Mouse (Mus musculus): ENCODE results near the gene Gnl1. TPM values are rescaled to one million over a fixed set of nuclear protein-coding genes. Genes with fewer than 3 reads are reported as not detected.
A peak's percentile ranks its signal among the peaks of the same experiment; 100 is the strongest.

The Gnl1 gene
- polyA plus RNA-seq (2015; fragmentation: Nextera tagmentation; extraction: Ambion mirVana) = 86.7 and 86.9 TPM in 2 replicates

DNA sequence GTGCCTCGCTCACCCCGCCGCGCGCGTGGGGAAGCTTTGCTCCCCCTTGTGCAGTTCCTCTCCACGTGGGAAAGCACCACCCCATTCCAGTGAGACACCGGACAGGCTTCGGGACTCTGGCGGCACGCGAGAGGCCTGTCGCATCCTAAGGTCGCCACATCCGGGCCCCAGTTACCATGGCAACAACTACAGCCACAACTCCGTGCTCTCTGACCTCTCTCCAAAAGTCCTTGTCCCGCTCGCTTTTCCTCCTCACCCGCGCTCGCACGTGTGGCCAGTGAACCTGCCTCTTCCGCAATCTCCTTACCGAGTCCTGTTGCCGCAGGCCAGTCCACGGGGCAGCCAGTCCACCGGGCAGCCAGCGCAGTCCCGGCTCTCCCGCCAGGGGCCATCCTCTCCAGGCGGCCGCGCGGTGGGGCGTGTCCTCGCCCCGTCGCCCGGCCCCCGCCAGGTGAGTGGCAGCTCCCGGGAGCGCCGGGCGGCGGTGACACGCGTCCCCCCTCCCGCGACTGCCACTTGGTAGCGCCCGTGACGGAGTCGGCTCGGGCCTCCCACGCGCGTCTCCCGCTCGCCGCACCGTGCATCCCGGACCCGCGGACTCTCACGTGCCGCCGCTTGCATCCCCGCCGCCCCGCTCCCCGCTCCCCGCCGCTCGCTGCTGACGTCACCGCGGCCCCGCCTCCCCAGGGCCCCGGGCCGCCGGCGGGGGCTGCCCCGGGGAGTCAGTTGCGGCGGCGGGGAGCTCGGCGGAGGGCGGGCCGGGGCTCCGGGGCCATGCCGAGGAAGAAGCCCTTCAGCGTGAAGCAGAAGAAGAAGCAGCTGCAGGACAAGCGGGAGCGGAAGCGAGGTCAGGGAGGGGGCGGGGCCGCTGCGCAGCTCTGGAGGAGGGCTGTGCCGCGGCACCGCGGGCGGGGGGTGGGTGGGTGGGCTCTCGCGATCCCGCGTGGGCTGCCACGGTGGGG lies at the start of gene Gnl1, which contains the start of gene Prr3:
Gene Gnl1, plus strand, starts transcription at position 451 of the 962 bp plus-strand sequence.
Gene Prr3, minus strand, starts transcription at position 836 of the 962 bp plus-strand sequence.

DNA sequence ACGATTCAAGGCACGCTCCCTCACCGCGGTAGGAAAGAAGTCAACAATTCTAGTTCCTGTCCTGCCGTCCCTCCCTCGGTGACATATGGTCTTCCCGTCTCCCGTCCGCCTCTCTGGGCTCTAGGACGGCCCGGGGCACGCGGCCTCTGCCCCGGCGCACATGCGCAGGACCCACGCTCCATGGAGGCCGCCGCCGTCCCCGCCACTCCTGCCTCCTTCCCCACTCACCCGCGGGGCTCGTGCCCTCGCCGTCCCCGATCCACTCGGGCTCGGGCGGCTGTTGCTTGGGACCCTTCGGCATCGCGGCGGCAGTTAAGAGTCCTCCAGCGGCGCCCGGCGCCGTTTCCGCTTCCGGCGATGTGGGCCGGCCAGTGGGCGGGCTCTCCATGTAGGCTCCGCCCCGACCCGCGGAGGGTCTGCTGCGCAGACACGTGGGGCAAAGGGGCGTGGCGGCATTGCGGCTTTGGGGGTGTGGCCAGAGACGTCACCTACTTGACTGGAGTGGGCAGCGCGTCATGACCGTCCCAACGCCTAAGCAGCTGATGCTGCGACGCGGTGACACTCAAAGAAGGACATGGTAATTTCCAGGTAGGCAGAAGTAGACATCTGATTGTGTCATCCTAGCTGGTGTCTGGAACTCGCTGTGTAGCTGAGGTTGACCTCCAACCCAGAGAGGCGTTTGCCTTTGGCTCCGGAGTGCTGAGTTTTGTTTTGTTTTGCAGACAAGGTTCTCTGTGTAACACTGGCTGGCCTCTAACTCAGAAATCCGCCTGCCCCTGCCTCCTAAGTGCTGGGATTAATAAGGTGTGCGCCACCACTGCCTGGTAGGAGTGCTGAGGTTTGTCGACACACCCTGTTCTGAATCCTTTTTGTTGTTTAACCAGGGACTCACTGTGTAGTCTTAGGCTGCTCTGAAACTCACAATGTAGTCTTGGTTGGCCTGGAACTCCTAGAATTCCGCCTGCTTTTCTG lies 9.9 kb upstream of the Gnl1 start, which contains the start of gene Abcf1:
Gene Abcf1, minus strand, starts transcription at position 344 of the 972 bp plus-strand sequence.

DNA sequence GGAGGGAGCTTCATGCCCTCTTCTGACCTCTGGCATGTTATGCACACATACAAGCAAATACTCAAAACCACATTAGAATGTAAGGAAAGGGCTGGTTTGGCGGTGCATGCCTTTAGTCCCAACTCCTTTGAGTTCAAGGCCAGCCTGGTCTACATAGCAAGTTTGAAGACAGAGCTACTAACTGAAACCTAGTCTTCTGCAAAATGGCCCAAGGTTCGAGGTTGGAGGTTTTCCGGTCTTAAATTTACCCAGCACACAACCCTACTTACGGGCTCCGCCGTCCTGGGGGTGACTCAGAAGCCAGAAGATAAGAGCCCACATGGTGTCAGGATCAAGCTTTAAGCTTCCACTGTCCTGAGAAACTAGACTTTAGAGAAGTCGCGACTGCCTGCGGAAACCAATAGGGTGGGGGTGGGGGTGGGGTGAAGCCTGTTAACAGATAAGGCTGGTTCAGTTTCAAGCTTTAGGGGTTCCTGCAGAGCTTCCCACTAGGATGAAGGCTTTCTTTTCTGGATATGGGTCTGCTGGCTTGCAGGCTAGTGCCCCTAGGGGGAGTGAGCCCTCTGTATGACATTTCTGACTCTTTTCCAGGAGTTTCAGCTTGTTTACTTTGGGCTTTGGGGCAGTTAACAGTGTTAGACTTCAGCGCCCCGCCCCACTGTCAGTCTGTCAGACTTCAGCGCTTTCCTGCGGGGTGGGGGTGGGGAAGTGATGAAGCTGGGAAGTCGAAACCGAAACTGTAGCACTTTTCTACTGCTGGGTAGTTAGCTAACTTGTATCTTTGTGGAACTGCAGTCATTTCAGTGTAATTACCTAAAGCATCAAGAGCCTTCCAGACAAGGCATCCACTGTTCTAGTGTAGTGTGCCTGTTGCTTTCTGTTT lies 40.8 kb downstream of the Gnl1 start, which contains the start of gene H2-T24:
Gene H2-T24, minus strand, starts transcription at position 370 of the 883 bp plus-strand sequence.

GRCm38 (mm10) chr17:36032351-36032875 lies 52.8 kb downstream of the Gnl1 start, which contains the start of gene H2-T23:
Gene H2-T23 (minus strand): TSS chr17:36032855.

MicroRNAs within 50 kb of the gene (microRNA counts, 519-probe panel; counts per million panel counts)
- 40.5 counts per million for microRNA mmu-miR-877

Small RNA genes lying within 50 kb of the gene (microRNA-seq; reads per million reads assigned to microRNA genes)
- gene Mir877 = 103 reads per million, percentile 44 among the genes with 10 or more reads in this experiment

Other genes starting within 250 kb of the Gnl1 start
- gene Ier3, start 158.2 kb upstream of the Gnl1 start, polyA plus RNA-seq (2015; fragmentation: Nextera tagmentation; extraction: Ambion mirVana) = 24.1 and 25.1 TPM in 2 replicates
- 167 and 180 TPM in 2 replicates for gene Flot1, start 156.6 kb upstream of the Gnl1 start, polyA plus RNA-seq (2015; fragmentation: Nextera tagmentation; extraction: Ambion mirVana)
- 1,086 and 1,211 TPM in 2 replicates for gene Tubb5, start 141.5 kb upstream of the Gnl1 start, polyA plus RNA-seq (2015; fragmentation: Nextera tagmentation; extraction: Ambion mirVana)
- 3.8 and 4.1 TPM in 2 replicates for gene Mdc1, start 138.3 kb upstream of the Gnl1 start, polyA plus RNA-seq (2015; fragmentation: Nextera tagmentation; extraction: Ambion mirVana)
- 18.0 and 21.8 TPM in 2 replicates for gene Nrm, start 118.5 kb upstream of the Gnl1 start, polyA plus RNA-seq (2015; fragmentation: Nextera tagmentation; extraction: Ambion mirVana)
- gene Ppp1r18, start 114.3 kb upstream of the Gnl1 start, polyA plus RNA-seq (2015; fragmentation: Nextera tagmentation; extraction: Ambion mirVana) = 17.5 and 17.9 TPM in 2 replicates
- 19.4 and 23.2 TPM in 2 replicates for gene Dhx16, start 100.0 kb upstream of the Gnl1 start, polyA plus RNA-seq (2015; fragmentation: Nextera tagmentation; extraction: Ambion mirVana)
- gene 2310061I04Rik, start 82.4 kb upstream of the Gnl1 start, polyA plus RNA-seq (2015; fragmentation: Nextera tagmentation; extraction: Ambion mirVana) = 80.1 and 91.3 TPM in 2 replicates
- 169 and 211 TPM in 2 replicates for gene Atat1, start 69.8 kb upstream of the Gnl1 start, polyA plus RNA-seq (2015; fragmentation: Nextera tagmentation; extraction: Ambion mirVana)
- gene Mrps18b, start 63.5 kb upstream of the Gnl1 start, polyA plus RNA-seq (2015; fragmentation: Nextera tagmentation; extraction: Ambion mirVana) = 73.6 and 78.3 TPM in 2 replicates
- 22.9 and 25.5 TPM in 2 replicates for gene Ppp1r10, start 63.4 kb upstream of the Gnl1 start, polyA plus RNA-seq (2015; fragmentation: Nextera tagmentation; extraction: Ambion mirVana)
- 79.4 and 88.1 TPM in 2 replicates for gene Abcf1, start 10.1 kb upstream of the Gnl1 start, polyA plus RNA-seq (2015; fragmentation: Nextera tagmentation; extraction: Ambion mirVana)
- 67.0 and 74.1 TPM in 2 replicates for gene Prr3, start 385 bp downstream of the Gnl1 start, polyA plus RNA-seq (2015; fragmentation: Nextera tagmentation; extraction: Ambion mirVana)
- gene H2-T24, start 40.7 kb downstream of the Gnl1 start, polyA plus RNA-seq (2015; fragmentation: Nextera tagmentation; extraction: Ambion mirVana) = 9.3 and 11.4 TPM in 2 replicates
- 10.9 and 11.1 TPM in 2 replicates for gene H2-T23, start 53.0 kb downstream of the Gnl1 start, polyA plus RNA-seq (2015; fragmentation: Nextera tagmentation; extraction: Ambion mirVana)
- 10.3 and 10.9 TPM in 2 replicates for gene H2-T22, start 62.9 kb downstream of the Gnl1 start, polyA plus RNA-seq (2015; fragmentation: Nextera tagmentation; extraction: Ambion mirVana)
- gene Gm6034, start 63.1 kb downstream of the Gnl1 start, polyA plus RNA-seq (2015; fragmentation: Nextera tagmentation; extraction: Ambion mirVana) = not detected in 2 replicates
- gene Gm11127, start 78.5 kb downstream of the Gnl1 start, polyA plus RNA-seq (2015; fragmentation: Nextera tagmentation; extraction: Ambion mirVana) = not detected in 2 replicates
- not detected in 2 replicates for gene Gm19684, start 141.8 kb downstream of the Gnl1 start, polyA plus RNA-seq (2015; fragmentation: Nextera tagmentation; extraction: Ambion mirVana)
- not detected in 2 replicates for gene Gm7030, start 149.6 kb downstream of the Gnl1 start, polyA plus RNA-seq (2015; fragmentation: Nextera tagmentation; extraction: Ambion mirVana)
- not detected in 2 replicates for gene Gm8909, start 188.7 kb downstream of the Gnl1 start, polyA plus RNA-seq (2015; fragmentation: Nextera tagmentation; extraction: Ambion mirVana)
- gene H2-T3, start 210.4 kb downstream of the Gnl1 start, polyA plus RNA-seq (2015; fragmentation: Nextera tagmentation; extraction: Ambion mirVana) = not detected in 2 replicates